Mouse (Mus musculus) C2C12 (cell line): ENCODE results near the gene Tbc1d32.

Source experiments
- CTCF ChIP-seq: IDR thresholded peaks from one replicate; pipeline ENCODE4 v1.5.1; 2011; ENCODE audit not compliant: control insufficient read depth, insufficient read depth, insufficient read length
- MYOG ChIP-seq: IDR thresholded peaks from one replicate; pipeline ENCODE4 v1.6.1; 2011; ENCODE audit not compliant: control insufficient read depth, insufficient read length; ENCODE audit errors: extremely low read depth

DNA sequence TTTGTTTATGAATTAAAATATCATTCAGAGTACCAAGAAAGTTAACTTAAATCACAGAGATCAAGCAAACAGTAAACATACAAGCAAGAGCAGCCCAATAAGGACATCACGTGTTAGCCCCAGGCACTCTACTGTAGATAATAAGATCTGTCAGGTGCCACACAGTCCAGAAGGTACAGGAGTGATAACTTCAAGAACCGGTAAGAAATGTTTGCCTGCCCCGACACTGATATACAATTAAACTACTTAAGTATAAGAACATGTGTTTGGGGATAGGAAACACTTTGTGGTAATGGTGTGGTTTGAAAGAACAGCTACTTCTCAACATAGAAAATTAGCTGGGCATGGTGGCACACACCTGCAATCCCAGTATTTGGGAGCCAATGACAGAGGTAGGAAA is 71.5 kb downstream of the Tbc1d32 start:
- TF ChIP-seq CTCF (no peak), MYOG (no peak)
